Mouse (Mus musculus): Measurements from ENCODE around the gene Rpa3. TPM values are rescaled to one million over a fixed set of nuclear protein-coding genes. Genes with fewer than 3 reads are reported as not detected.

The Rpa3 gene
- 10 to 100 TPM; 16.1 to 19.0 TPM for total RNA-seq (2021)
- long read RNA-seq, experiment 1, transcript Rpa3-201 (4 exons, 670 nt): major isoform, 18 of 23 reads
- long read RNA-seq, experiment 1, partial matches to known transcripts: 1 of 23 reads
- long read RNA-seq, experiment 1, other reads (novel, unspliced or antisense): 3 of 23 reads
- long read RNA-seq, experiment 2, transcript Rpa3-201 (4 exons, 670 nt): major isoform, 60 of 64 reads
- long read RNA-seq, experiment 2, partial matches to known transcripts: 0 of 64 reads
- long read RNA-seq, experiment 2, other reads (novel, unspliced or antisense): 3 of 64 reads

- peak; percentile 96 to 99 for DNase-seq (ENCODE audit: low spot score in 2 of 2)
Measured at GRCm38 (mm10) chr6:8259004-8259666, at the start of gene Rpa3, which contains the start of the genes Umad1 and Gm45062. TSS of gene Rpa3 (minus strand) at chr6:8259173. TSS of gene Umad1 (plus strand) at chr6:8259288. TSS of gene Gm45062 (plus strand) at chr6:8259450.

DNA sequence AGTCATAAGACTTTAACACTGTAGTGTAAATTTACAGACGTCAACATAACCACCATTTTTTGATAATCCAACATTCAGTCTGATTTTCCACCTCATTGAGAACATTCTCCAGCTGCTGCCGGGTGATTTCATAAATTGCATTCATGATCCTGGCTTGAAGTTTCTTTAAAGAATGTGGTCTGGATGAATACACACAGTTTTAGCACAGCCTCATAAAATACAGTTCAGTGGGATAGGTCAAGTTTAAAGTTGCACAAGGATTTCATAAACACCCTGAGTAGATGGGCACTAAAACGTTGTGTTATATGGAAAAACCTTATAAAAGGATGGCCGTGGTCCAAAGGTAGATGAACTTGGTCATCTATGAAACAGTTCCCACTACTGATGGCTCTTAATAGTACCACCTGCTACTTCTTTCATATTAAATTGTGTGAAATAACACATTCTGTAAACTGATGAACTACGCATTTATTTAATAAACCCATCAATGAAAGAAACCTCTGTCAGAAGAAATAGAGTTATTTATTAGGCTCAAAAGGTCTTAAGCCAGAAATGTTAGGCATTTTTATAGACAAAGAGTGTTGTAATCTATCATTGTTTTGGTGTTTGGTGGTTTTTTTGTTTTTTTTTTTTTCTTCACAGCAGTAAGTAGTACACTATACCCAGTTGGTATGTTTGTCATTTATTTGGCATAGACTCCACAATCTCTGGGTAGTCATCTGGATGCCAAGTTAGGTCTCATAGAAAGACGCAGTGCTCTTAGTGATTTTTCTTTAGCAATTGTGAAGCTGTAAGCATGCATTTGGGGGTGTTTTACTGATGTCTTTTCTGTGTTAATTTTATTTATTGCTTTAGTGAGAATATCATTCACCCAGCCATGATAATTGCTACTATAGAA is 49.2 kb upstream of the Rpa3 start:
- DNase-seq (ENCODE audit: low spot score in 2 of 2): no peak

DNA sequence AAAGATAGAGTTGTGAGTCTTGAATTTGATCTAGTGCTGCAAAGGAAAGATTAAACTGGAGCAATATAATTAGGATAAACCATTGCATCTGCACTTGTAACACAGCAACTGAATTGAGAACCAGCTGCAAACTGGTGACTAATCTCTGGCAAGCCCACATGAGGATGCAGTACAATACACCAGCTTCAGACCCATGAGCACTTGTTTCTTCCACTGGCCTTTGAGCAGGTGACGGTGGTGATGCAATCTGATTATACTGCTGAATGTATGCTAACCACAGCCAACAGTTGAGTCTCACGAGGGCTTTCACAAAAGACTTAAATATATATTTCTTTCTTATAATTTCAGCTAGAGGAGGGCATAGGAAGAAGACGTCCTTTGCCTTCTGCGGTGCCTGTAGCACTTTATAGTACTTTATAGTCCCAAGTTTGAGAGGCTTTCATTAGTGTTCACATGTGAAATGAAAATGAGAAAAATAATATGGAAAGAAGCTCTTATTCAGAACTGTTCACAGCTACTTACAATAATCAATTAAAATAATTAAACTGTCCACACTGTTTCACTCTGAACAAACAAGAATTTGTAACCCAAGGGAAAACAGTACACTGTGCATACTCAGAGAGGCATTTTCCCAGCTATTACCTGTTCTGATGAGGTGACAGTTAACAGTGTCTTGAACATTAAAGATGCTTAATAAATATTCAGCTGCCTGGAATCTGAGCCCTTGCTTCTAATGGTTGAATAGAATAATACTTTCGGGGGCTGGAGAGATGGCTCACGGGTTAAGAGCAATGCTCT is 40.3 kb upstream of the Rpa3 start:
- no peak for DNase-seq (ENCODE audit: low spot score in 2 of 2)

GRCm38 (mm10) chr6:8294048-8294784 is 35.2 kb upstream of the Rpa3 start:
- no peak for DNase-seq (ENCODE audit: low spot score in 2 of 2)

- no peak for DNase-seq (ENCODE audit: low spot score in 2 of 2)
Measured at GRCm38 (mm10) chr6:8288755-8289580, 30.0 kb upstream of the Rpa3 start.

DNA sequence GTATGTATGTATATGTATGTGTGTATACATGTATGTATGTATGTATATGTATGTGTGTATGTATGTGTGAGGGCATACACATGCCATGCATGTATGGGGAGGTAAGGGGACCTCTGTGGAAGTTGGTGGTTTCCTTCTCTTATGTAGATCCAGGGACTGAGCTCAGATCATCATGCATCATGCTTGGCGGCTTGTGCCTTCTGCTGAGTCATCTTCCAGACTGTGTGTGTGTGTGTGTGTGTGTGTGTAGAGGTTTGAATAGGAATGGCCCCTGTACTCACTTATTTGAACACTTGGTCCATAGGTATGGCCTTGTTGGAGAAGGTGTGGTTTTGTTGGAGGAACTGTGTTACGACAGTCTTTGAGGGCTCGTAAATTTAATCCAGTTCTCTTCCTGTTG is 27.2 kb upstream of the Rpa3 start:
- no peak for DNase-seq (ENCODE audit: low spot score in 2 of 2)

GRCm38 (mm10) chr6:8285401-8285960 is 26.5 kb upstream of the Rpa3 start:
- peak in 1 of 2 experiments; percentile 20 for DNase-seq (ENCODE audit: low spot score in 2 of 2)

- DNase-seq (ENCODE audit: low spot score in 2 of 2): no peak
Measured at GRCm38 (mm10) chr6:8283255-8283654, 24.3 kb upstream of the Rpa3 start.

DNA sequence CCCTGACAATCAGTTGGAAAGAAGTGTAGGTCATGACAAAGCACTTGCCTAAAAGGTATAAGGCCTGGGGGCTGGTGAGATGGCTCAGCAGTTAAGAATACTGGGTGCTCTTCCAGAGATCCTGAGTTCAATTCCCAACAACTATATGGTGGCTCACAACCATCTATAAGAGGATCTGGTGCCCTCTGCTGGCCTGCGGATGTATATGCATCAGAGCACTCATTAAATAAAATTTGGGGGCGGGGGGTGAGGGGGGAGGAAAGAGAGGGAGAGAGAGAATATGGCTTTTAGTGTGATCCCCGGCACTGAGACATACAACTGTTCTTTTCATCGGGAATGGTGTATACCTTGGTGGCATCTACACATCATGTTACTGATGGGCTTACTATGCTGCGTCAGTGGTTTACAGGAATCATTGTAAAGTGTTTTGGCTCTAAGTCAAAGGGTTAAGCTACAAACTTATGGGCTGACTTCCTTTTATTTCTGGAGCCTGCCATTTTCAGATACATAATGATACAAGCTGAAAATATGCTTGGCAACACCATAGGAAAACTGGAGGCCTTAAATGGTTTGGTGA is 19.5 kb upstream of the Rpa3 start:
- no peak for DNase-seq (ENCODE audit: low spot score in 2 of 2)

DNA sequence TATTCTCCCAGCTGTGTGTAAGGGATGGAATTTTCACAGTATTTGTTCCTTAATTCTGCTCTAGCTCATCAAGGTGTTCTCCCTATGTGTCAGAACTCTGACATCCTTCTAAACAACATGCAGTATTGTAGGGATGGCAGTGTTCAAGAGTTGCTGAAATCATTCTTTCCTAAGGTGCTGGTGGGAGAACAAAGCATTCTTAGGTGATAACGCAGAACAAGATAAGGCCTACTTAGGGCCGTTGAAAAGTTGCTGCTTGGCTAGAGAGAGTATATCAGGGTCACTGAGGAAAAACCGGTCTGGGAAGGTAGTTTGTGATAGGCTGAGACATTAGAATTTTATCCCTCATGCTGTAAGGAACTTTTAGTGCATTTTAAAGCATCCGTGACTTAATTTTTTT is 17.5 kb upstream of the Rpa3 start:
- no peak for DNase-seq (ENCODE audit: low spot score in 2 of 2)

- DNase-seq (ENCODE audit: low spot score in 2 of 2): peak; percentile 60 to 82
Measured at GRCm38 (mm10) chr6:8275098-8275497, 16.1 kb upstream of the Rpa3 start.

DNA sequence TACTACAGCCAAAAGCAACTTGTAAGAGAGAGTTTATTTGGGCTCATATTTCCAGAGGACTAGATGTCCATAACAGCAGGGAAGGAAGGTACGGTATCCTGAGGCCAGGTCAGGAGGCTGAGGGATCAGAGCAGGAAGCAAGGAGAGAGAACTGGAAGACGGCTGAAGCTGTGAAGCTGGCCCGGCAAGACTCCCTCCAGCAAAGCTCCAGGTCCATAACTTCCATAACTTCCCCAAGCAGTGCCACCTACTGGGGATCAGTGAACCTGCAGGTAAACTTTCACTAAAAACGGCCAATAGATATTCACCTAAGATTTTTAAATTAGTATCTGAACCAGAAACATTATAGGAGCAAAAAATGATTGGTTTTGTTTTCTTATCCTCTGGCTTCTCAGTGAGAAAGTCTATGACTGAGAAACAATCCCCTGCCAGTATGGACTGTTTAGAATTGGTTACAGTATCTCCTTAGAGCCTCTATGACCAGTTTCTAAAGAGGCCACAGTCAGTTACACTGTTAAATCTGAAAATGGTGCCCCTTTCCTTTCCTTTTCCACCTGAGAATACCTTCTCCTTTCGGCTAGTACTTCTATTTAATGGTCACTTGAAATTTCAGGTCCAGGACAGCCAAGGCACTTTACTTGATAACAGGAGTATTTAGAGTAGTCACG is 15.5 kb upstream of the Rpa3 start:
- DNase-seq (ENCODE audit: low spot score in 2 of 2): peak; percentile 10 to 36

DNA sequence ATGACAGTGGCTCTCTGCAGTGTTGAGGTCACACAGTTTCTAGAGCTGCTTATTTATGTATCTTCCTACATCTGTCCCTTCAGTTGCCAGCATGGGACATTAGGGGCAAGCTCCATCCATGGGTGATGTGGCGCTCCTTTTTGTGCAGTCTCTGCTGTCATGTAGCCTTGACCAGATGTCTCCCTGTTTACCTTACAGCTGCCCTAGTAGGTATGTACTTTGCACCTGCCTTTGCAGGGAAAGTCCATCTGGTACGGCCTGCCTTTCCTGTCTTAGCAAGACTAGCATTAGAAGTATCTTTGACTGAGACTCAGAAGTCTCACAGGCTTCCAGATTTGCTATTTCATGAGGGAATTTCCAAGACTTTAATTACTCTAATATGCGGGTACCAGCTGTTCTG is 12.1 kb upstream of the Rpa3 start:
- no peak for DNase-seq (ENCODE audit: low spot score in 2 of 2)

GRCm38 (mm10) chr6:8259667-8260044 is 683 bp upstream of the Rpa3 start:
- peak in 1 of 2 experiments; percentile 54 for DNase-seq (ENCODE audit: low spot score in 2 of 2)

DNA sequence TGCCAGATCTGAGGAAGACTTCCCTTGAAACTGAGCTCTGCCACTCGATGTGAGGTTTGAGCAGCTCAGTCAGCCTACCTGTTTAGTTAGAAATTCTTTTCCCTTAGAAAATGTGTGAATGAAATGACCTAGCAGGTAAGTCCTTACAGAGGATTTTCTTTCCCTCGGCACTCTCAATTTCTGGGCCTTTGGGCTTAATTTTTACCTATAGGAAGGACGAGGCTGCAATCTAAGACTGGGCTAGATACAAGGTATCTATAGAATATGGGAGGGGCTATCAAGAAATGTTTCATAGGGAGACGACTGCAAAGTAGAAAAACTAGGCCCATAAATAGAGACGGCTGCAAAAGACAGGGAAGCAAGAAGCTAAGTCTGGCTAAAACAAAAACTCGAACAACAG is 657 bp downstream of the Rpa3 start:
- DNase-seq (ENCODE audit: low spot score in 2 of 2): no peak

DNA sequence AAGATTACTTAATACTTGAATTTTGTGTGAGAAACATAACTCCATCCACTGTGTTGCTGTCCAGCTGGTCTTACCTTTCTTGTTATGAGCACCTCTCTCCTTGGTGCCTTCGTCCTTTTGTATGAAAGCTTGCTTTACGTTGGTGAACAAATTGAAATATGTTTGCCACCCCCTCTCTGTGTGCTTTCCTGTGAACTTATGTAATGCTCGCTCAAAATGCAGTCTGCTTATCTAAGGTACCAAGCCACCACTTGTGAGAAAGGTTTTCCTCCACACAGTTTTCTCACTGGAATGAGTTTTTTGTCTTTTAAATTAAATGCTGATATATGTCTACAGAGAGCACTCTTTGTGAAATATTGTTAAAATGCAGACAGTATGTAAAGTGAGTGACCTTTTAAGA is 30.4 kb downstream of the Rpa3 start:
- no peak for DNase-seq (ENCODE audit: low spot score in 2 of 2)

GRCm38 (mm10) chr6:8227035-8227434 is 31.9 kb downstream of the Rpa3 start:
- peak in 1 of 2 experiments; percentile 20 for DNase-seq (ENCODE audit: low spot score in 2 of 2)

GRCm38 (mm10) chr6:8210661-8211060 is 48.3 kb downstream of the Rpa3 start:
- DNase-seq (ENCODE audit: low spot score in 2 of 2): no peak

Data from layer of hippocampus, postnatal 14 days (tissue).